Mouse (Mus musculus): ENCODE data around the gene Pappa2.

GRCm38 (mm10) chr1:158764727-158765126 lies 215.6 kb downstream of the Pappa2 start:
- TF ChIP-seq CTCF (conservative IDR thresholded peaks at IDR 0.05; ENCODE audit: low read length) (no peak), POU5F1 (IDR thresholded peaks at IDR 0.05; ENCODE audit: borderline replicate concordance, low read length) (no peak), NANOG (IDR thresholded peaks at IDR 0.05; ENCODE audit: borderline replicate concordance, low read length) (no peak)

Data from E14TG2a.4 (cell line).